Mouse (Mus musculus) spleen, adult 12 weeks (tissue): ENCODE results near the gene Nsun2.

Source experiments
- DNase-seq: peaks from one replicate; pipeline ENCODE4 v3.0.0; 2022; ENCODE audit warnings: low spot score

The Nsun2 gene

DNA sequence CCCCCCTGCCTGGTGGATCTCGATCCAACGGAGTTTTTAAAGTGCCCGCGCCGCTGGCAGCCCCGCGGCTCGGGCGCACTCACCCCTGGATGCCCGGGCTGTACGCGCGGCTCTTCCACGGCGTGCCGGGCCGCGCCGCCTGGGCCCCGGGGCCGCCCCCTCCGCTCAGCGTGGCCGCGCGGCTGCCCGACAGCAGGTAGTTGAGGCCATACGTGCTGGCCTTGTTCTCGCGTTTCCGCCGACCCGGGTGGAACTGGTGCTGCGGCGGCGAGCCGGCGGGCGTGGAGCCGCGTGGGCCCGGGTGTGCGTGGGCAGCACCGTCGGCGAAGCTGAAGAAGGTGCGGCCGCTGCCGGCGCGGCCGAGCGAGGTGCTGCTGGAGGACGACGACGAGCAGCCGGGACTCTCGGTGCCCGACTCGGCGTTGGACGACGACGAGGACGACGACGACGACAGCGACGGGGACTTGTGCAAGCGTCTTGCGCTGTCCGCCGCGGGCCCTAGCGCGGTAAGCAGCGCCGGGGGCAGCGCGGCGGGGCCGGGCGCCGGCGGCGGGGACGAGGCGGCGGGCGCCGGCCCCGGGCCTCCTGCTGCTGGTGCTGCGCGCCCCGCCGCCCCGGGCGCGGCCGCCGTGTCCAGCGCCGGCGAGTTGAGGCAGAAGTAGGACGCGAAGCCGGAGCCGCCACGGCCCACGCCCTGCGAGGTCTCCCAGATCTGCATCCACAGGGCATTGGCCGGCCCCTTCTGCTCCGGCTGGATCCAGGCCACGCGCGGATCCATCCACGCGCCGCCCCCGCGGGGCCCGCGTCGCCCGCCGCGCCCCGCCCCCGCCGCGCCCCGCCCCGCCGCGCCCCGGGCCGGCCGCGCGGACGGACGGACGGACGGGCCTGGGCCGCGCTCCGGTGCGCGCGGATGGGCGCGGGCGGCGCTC, at the start of gene Nsun2:
TSS of gene Nsun2 (plus strand) at position 342 of the 929 bp plus-strand sequence.
- DNase-seq = peak; percentile 36

DNA sequence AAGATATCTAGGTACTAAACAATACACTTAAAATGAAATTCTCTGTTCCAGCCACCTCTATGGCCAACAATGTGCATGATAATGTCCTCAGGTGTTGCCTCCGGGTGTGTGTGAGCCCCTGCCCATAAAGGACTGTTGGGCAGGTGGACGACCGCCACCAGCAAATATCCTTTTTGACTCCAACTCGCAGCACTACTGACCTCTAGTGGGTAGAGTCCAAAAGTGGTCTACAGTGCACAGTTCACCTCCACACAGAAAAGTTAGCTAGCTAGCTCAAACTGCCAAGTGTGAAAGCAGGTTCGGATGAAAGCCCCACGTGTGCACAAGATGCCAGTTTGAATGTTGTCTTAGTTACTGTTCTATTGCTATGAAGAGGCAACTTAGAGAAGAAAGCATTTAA, 48.2 kb upstream of the Nsun2 start:
- DNase-seq = no peak

DNA sequence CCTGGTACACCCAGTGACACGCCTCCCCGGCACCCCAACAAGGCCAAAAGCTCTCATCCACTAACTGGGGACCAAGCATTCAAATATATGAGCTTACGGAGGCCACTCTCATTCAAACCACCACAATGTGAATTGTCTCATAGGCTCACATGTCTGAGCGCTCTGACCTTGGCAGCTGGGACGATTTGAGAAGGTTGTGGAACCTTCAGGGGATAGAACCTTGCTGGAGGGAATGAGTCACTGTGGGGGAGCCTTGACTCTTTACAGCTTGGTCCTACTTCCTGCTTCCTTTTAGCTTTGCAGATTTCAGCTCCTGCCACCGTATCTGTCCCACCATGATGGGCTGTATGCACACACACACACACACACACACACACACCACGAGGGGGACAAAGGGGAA, 47.7 kb upstream of the Nsun2 start:
- DNase-seq = no peak

DNA sequence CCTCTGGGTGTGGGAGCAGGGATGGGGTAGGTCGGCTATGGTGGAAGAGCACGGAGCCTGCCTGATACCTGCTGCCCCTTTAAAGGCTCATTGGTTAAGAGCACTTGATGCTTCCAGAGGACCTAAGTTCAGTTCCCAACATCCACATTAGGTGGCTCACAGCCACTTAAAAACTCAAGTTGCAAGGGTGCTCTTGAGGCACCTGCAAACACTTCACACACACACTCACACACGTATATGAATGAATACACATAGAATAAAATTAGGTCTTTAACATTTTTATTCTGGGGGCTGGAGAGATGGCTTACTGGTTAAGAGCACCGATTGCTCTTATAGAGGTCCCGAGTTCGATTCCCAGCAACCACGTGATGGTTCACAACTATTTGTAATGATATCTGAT, 46.4 kb upstream of the Nsun2 start:
- DNase-seq = no peak

DNA sequence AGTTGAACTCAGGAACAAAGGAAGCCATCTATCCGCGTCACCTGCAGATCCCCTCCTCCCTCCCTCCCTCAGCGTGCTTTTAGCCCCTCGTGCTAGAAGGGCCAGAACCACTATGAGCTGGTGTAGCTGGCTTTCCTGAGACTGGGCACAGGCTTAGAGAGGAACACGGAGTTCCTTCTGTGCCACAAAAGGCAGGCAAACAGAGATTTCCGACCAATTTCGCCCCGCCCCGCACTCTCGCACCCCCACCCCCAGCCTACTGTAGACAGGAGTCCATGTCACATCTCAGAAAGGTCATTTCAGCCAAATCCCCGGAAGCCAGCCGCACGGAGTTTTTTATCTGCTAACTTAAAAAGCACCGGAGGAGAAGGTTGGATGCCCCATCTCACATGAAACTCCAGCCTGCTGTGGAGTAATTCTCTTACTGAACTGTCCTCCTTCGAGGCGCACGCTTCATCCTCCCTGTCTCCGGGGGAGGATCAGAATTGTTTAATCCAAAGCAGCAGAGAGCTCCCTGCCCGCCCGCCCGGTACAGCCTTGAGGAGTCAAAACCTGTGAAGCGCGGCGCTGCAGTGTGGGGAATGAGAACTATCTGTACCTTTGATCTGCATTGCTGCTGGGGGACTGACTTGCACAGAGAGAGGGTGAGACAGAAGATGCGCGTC, 45.8 kb upstream of the Nsun2 start:
- DNase-seq = no peak

DNA sequence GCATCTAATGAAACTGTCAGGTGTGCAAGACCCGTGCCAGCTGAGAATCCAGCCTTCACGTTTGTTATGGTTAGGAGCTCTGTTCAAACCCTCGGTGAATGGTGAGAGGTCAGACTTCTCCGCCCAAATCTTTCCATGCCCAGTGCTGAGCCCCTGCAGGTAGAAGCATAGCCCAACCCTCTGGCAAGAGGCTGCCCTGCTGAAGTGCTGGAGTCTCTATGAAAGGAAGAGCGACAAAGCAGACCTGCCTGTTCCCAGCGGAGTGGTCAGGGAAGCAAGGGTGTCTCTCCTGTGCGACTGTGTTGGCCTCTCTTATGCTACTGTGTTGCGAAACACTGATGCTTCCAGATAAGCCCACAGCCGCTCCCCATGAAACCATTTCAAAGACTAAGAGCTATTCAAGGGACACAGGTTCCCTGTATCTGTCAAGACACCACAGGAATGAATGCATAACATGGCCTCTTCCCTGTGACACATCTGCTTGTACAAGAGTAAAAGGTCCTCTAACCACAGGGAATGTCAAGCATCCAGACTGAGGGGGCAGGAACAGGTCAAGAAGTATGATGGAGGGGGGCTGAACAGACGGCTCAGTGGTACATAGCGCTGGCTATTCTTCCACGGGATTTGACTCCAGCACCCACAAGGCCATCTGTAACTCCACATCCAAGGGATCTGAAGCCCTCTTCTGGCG, 44.8 kb upstream of the Nsun2 start:
- no peak for DNase-seq

DNA sequence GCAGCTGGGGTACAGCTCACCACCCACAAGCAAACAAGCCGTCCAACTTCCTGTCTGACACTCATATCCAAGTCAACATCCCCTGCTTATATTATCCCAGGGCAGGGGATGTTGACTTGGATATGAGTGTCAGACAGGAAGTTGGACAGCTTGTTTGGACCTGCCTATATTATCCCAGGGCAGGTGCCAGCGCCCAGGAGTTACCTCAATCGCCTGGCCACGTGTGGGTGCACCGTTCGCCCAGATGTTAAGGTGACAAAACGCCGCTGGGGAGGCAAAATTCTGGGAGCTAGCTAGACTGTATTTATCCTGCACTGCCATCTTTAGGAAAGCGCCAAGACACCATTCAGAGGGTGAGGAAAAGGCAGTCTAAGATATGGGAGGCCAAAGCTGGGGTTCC, 43.8 kb upstream of the Nsun2 start:
- no peak for DNase-seq

DNA sequence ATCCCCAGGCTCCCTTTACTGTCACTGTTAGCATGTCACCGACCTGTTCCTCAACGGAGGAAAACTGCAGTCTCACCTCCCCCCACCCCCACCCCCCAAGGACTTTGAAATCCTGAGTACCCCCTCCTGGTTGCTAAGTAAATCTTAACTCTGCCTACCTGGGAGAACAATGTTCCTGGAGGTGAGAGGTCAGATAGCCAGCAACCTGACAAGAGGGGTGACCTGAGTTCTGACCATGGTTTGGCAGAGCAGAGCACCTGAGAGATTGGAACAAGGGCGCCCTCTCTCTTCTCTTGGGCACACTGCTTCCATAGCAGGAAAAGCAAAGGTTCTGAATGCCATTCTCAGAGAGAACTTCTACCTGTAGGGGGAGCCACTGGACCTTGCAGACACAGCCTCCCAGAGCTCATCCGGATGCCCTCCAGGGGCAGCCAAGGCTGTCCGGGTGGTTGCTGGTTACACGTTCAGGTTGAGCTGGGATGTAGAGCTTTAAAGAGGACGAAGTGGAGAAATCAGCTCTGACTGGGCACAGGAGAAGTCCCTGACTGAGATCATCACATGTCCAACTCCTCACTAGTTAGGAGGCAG, 40.6 kb upstream of the Nsun2 start:
- no peak for DNase-seq

DNA sequence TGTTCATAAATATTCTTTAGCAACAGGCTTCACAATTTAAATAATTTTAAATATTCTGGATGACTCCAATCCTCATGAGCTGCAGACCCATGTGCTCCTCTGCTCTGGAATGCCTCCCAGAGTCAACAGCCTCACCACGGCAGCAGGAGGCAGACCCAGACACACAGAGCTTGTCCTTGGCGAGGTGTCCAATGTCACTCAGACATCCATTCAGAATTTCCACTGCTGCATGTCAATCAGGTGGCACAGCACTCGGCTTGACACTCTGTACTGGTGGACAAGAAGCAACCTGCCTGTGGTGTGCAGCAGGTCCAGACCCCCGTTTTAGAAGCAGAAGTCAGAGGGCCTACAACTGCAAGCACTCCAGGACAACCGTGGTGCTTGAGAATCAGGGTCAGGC, 35.3 kb upstream of the Nsun2 start:
- no peak for DNase-seq

DNA sequence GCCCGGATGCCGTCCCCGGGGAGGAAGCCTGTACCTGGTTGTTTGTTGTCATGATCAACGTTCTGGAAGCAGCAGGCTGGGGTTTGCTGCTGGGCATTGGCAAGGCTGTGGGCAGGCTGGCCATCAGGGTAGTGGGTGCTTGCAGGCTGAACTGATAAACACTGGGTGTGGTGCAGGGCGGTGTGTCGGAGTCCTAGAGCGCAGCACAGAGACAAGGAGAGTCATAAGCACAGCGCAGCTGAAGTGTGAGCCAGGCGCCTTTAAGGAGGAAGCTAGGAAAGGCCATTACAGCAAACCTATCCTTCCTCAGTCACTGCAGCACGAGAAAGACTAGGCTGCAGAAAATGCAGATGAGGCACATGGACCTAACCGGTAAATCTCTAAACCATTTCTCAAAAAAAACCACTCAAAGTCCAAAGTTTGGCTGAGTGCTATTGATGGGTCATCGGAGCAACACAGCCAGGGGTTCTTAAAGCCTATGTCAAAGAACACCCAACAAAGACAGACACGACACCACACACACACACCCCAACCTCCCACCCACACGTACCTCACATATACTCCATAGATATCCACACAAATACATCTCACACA, 31.3 kb upstream of the Nsun2 start:
- no peak for DNase-seq

DNA sequence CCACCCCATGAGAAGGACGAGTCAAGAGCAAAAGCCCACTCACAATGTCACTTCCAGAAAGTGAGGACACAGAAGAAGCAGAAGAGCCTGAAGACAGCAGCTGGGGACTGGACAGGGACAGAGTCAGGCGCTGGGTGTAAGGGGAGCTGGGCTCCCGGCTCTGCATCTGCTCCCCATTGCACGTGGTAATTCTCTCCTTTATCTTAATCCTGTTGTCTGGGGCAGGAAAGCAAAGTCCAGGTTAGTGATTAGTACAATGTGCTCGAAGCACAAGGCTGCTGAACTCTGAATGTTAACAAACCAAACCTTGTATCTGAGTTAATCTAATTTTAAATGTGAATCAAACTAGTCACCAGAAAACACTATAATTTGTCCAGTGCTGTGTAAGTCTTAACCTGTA, 30.7 kb upstream of the Nsun2 start:
- no peak for DNase-seq

DNA sequence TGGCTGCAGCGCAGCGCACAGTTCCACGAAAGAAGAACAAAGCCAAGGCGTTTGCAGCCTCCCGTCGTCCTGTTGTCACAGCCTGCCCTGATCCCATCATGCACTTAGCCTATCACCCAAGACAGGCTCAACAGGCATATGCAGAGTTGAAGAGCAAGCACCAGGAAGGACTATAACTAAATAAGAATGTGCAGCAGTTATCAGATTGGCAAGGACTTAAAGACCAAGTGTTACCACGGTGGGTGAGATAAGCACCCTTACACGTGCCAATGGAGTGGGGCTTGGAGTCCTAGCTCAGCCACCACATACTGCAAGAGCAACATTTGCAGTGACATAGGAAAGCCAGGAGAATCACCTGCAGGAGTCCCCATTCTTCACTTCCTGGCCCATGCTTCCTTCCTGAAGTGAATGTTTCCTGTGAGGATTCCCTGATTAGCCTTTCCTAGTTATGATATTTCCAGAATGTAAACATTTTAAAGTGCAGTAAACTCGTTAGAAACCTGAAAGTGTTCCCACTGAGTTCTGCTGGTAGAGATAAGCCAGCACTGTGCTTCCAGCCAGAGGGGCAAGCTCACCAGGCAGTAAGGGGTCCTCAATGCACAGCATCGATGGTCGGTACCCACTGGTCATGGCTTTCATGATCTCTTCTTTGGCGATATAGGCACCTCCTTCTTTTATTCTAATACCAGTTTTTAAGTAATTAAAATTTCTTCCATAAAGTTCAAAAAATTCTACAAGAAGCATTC, 27.0 kb upstream of the Nsun2 start:
- no peak for DNase-seq

DNA sequence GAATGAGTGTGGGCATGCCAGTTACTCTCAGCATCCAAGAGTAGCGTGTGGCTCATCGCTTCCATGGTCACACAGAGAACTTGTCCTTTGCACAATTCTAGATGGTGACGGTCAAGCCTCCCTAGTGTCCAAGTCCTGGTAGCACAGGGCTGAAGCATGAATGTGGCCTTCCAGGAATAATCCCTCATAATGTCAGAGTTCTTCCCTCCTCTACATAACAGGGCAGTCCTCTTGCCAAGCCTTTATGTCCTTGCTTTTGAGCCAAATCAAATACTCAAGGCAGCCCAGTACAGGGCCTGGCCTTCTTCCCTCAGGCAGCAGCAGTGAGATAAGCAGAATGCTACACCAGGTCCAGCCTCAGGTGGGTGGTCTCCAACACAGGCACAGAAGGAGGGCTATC, 25.9 kb upstream of the Nsun2 start:
- no peak for DNase-seq

DNA sequence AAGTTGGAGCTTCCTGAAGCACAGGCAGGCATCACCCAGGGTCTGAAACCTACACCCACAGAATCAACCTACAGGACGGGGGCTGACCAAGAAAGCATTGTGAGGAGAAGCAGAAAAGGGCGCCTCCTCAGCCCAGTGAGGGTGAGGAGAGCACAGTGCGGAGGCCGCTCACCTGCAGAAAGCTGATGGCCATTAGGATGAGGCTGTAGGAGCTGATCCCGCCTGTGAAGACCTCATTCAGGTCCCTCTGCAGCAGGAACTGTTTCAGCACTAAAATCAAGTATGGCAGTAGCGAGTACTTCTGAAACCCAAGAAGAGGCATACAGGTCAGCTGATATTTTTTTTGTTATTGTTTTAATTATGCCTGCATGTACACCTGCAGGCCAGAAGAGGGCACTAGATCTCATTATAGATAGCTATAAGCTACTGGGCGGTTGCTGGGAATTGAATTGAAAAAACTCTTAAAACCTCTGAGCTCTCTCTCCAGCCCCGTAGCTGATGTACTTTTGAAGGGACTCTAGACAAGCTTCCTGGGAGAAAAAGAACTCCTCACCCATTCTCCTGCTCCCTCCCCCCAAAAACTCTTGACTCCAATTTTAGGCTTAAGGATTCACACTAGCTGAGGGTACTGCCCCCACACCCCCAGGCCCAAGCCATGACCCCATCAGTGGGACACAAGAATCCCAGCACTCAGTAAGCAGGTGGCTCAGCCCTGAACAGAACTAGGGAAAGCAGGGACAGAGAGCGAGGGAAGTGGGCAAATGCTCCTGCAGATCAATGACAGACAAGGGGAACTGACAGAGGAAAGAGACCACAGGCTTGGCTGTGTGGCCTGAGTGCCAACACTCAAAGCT, 23.9 kb upstream of the Nsun2 start:
- no peak for DNase-seq

DNA sequence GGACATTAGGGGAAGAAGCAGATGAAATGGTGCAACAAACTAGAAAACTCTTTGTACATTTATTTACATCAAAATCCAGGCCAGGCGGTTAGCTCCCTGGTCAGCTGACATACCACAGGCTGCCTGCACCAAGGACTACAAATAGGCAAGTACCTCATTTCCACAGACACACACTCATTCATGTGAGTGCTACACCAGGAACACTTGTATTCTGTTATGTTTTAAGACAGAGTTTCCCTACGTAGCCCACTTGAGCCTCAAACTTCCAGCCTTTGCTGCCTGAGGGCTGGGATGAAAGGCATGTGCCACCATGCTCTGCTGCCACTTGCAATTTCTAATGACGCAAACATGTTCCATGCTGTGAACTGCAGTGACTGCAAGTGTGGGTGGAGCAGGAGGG, 18.5 kb upstream of the Nsun2 start:
- no peak for DNase-seq

DNA sequence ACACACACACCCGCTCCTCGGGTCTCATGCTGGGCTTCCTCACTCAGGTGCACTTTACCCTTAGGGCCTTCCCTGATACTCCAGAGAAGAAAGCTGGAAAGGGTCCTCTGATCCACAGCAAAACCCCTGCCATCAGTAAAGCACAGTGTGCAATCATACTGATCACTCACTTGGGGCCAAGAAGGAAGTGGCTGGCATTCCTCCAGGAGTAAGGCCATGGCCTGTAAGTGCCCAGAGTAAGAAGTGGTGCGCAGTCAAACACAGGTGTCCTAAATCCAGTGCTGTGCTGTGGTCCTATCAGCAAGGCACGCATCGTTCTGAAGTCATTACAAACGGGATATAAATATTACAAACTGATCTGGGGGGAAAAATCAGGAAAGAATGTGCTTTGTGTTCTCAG, 16.1 kb upstream of the Nsun2 start:
- no peak for DNase-seq

DNA sequence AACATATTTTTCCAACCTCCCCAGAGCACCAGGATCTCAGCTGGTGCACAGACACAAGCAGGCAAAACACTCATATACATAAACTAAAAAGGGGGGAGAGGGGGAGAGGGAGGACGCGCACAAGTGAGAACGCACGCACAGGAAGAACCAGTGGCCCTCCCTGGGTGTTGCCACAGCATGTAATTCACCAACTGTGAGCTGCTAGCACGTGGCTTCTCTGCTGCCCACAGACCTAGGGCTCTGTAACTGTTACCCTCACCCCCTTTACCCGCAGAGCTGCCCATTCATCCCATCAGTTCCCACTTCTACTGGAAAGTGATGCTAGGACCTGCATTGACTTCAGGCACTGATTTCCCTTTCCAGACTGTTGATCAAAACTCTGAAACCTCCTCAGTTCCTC, 14.4 kb upstream of the Nsun2 start:
- DNase-seq = no peak

DNA sequence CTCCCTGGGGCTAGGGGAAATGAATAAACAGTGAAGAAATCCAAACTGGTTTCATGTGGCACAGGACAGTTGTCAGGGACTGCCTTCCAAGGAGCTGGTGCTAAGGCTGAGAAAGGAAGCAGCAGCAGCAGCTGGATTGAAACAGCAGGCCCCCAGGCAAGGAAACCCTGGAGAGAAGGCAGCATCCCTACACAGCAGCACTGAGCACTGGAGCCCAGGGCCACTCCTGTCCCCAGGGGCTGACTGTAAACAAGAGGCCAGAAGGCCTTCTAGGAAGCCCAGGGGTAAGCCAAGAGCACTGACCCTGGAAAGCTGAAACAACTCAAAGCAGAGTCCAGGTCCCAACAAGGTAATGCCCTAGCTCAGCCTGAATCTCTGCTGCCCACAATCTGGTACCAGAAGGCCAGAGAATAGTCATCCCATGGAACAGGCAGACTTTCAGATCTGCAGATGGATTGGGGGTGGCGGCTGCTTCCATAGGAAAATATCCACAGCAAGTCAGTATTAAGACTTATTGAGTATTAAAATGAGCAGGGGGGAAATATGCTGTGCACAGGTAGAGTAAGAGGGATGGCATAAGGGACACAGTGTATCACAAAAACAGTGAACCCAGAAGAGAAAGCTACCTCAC, 11.3 kb upstream of the Nsun2 start:
- no peak for DNase-seq

DNA sequence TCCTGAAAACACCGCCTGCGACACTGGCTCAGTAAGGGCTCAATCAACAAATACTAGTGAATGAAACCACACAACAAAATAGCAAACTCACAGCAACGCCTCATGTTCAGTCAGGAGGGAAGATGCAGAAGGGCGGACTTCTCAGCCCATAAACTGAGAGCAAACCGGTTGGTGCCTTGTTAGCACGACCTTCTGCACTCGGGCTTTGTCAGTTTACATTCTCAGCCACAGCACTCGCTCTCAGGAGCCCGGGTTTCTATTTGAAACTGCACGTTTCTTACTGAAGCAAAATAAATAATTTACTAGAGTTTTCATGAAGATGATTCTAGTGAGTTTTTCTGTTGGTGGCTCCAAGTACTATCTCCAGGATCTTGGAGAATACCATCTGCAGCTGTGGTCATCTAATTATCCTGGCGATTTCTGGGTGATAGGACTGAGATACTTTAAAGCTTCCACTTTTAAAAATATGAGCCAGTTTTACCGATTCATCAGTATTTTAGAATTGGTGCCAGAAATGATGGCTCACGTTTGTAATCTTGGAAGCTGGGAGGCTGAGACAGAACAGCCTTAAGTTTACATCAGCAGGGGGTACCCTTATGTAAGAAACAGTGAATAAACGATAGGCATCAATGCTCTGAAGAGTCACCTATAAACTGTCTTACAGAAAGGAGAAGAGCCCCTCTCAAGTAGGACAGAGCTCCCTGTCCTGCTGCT, 9.9 kb upstream of the Nsun2 start:
- DNase-seq = no peak
